Mouse (Mus musculus): Measurements from ENCODE around the gene Snx7. TPM values are rescaled to one million over a fixed set of nuclear protein-coding genes. Genes with fewer than 3 reads are reported as not detected.
A peak's percentile ranks its signal among the peaks of the same experiment; 100 is the strongest.

The Snx7 gene
- total RNA-seq (2015) (9.9 and 13.2 TPM in 2 replicates), total RNA-seq (2017) (16.0 and 20.4 TPM in 2 replicates)

- peak; percentile 96 for ATAC-seq (ENCODE audit: poor library complexity, severe bottlenecking)
These were observed at the start of gene Snx7 for GRCm38 (mm10) chr3:117868637-117869323. Gene Snx7, minus strand, starts transcription at chr3:117868936.

- no peak for ATAC-seq (ENCODE audit: poor library complexity, severe bottlenecking)
These were observed 46.7 kb upstream of the Snx7 start for GRCm38 (mm10) chr3:117915420-117915819.

GRCm38 (mm10) chr3:117893736-117894135 lies 25.0 kb upstream of the Snx7 start:
- no peak for ATAC-seq (ENCODE audit: poor library complexity, severe bottlenecking)

GRCm38 (mm10) chr3:117875450-117875849 lies 6.7 kb upstream of the Snx7 start:
- ATAC-seq (ENCODE audit: poor library complexity, severe bottlenecking): no peak

- ATAC-seq (ENCODE audit: poor library complexity, severe bottlenecking): no peak
These were observed 4.6 kb upstream of the Snx7 start for GRCm38 (mm10) chr3:117873209-117873863.

- ATAC-seq (ENCODE audit: poor library complexity, severe bottlenecking): no peak
These were observed 584 bp upstream of the Snx7 start for GRCm38 (mm10) chr3:117869324-117869715.

GRCm38 (mm10) chr3:117868091-117868490 lies 645 bp downstream of the Snx7 start:
- no peak for ATAC-seq (ENCODE audit: poor library complexity, severe bottlenecking)

- no peak for ATAC-seq (ENCODE audit: poor library complexity, severe bottlenecking)
These were observed 1.9 kb downstream of the Snx7 start for GRCm38 (mm10) chr3:117866696-117867407.

GRCm38 (mm10) chr3:117865621-117866020 lies 3.1 kb downstream of the Snx7 start:
- ATAC-seq (ENCODE audit: poor library complexity, severe bottlenecking): no peak

- ATAC-seq (ENCODE audit: poor library complexity, severe bottlenecking): no peak
These were observed 5.8 kb downstream of the Snx7 start for GRCm38 (mm10) chr3:117862951-117863350.

GRCm38 (mm10) chr3:117861977-117862434 lies 6.7 kb downstream of the Snx7 start:
- no peak for ATAC-seq (ENCODE audit: poor library complexity, severe bottlenecking)

GRCm38 (mm10) chr3:117858996-117859395 lies 9.7 kb downstream of the Snx7 start:
- no peak for ATAC-seq (ENCODE audit: poor library complexity, severe bottlenecking)

- no peak for ATAC-seq (ENCODE audit: poor library complexity, severe bottlenecking)
These were observed 15.0 kb downstream of the Snx7 start for GRCm38 (mm10) chr3:117853729-117854128.

GRCm38 (mm10) chr3:117852054-117852361 lies 16.7 kb downstream of the Snx7 start:
- ATAC-seq (ENCODE audit: poor library complexity, severe bottlenecking): no peak

GRCm38 (mm10) chr3:117851278-117852053 lies 17.3 kb downstream of the Snx7 start:
- no peak for ATAC-seq (ENCODE audit: poor library complexity, severe bottlenecking)

GRCm38 (mm10) chr3:117848866-117849265 lies 19.9 kb downstream of the Snx7 start:
- no peak for ATAC-seq (ENCODE audit: poor library complexity, severe bottlenecking)

GRCm38 (mm10) chr3:117842658-117843057 lies 26.1 kb downstream of the Snx7 start:
- no peak for ATAC-seq (ENCODE audit: poor library complexity, severe bottlenecking)

- ATAC-seq (ENCODE audit: poor library complexity, severe bottlenecking): no peak
These were observed 28.7 kb downstream of the Snx7 start for GRCm38 (mm10) chr3:117839867-117840545.

GRCm38 (mm10) chr3:117838020-117838419 lies 30.7 kb downstream of the Snx7 start:
- ATAC-seq (ENCODE audit: poor library complexity, severe bottlenecking): no peak

GRCm38 (mm10) chr3:117826486-117827200 lies 42.1 kb downstream of the Snx7 start:
- no peak for ATAC-seq (ENCODE audit: poor library complexity, severe bottlenecking)
